Mouse (Mus musculus) right cerebral cortex, postnatal 25 days (tissue): Measurements from ENCODE around the gene Spocd1.
"Not testable (repeated sequence)": the region's sequence is repeated elsewhere in the genome, so short reads cannot be mapped to it uniquely, and the experiment has no call there.

Source experiments
- DNase-seq: peaks from one replicate; pipeline ENCODE4 v3.0.0; 2022

Gene Spocd1

DNA sequence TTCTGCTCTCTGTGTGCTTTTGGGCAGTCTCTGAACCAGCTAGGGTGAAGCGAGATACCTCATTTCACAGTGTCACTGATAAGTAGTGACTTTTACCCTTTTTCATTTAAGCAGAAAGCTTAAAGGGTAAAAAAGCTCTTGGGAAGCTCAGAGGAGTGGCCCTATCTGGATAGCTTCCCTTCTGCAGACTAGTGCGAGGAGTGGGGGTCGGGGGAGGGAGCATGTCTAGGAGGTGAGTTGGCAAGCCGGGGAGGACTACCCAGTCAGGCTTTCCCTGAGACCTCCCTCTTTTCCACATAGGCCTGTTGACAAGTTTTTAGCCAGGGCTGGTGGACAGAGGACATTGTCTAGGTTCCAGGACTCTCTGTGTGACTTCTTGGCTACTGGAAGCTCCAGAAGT, at the start of gene Spocd1:
Spocd1 (plus strand) TSS at position 301 of the 400 bp plus-strand sequence.
- DNase-seq, result no peak

DNA sequence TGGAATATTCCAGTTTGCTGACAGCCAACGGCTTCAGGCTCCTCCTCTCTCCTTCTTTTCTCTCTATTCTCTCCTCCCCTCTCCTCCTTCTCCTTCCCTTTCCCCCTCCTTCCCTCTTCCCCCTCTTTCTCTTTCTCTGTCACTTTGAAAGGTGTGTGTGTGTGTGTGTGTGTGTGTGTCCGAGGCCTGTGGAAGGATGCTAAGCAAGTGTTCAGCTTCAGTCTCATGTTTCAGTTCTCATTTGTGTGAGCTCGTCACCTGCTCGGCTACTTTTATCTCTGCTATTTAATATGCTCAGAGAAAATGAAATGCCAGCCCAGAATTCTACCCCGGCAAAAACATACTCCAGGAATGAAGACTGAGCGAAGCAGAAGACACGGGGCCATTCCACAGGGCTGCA, 48.4 kb upstream of the Spocd1 start:
- no peak for DNase-seq

DNA sequence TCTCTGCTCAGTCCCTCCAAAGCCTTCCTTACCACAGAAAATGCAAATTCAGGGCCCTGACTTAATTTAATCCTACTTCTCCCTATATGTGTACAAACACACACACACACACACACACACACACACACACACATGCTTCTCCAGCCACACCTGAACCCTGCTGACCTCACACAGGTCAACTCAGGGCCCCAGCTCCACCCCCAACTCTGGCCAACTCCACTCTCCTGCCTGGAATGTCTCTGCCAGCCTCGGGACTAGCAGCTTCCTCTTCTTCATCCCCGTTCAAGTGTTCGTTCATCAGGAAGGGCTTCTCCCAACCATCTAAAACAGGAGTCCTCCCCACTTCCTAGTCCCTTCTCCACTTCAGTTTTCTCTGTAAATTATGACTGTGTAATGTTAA, 47.4 kb upstream of the Spocd1 start:
- DNase-seq, result no peak

DNA sequence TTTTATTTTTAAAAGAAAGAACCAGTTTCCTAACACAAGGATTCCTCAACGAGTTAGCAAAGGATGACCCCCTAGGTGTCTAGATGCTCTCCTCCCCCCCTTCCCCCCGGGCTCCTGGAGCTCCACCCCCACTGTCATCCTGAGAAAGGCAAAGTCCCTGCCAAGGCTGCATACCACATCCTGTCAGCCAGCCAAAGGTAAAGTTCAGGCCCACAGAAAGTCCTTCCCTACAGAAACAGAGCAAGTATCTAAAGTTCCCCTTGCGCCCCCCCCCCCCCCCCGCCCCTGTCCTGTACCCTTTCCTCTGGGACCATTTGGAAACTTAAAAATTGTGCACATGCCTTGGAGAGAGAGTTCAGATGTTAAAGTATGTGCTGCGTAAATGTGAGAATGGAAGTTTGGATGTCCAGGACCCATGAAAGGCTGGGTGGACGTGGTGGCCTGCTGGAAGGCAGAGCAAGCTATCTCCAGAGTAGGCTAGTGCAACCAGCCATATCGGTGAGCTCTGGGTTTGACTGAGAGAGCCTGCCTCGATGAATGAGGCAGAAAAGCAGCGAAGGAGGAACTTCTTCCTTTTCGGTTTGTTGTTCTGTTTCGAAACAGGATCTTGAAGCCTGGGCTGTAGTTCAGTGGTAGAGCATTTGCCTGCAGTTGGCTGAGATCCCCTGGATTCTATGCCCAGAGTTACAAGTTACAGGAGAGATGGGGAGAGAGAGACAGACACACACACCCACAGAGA, 46.3 kb upstream of the Spocd1 start:
- DNase-seq, result peak; percentile 45

- DNase-seq, result peak; percentile 47
These were observed 44.8 kb upstream of the Spocd1 start for GRCm38 (mm10) chr4:129884041-129884930.

DNA sequence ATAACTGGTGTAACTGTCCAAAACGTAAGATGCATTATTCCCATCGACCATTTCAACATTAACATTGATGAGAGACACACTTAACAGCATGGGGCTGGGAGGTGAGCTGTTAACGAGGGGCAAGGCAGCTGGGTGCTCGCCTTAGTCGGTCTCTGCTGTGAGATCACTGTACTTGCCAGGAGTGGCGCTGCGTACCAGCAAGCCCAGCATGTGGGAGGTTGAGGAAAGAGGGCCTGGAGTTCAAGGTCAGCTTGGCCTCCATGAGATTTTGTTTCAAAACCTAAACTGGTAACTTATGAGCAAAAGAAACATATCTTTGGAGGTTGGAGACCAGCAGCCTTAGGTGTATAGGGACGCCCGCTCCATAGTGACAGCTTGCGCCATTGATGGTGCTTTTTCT, 39.4 kb upstream of the Spocd1 start:
- no peak for DNase-seq

DNA sequence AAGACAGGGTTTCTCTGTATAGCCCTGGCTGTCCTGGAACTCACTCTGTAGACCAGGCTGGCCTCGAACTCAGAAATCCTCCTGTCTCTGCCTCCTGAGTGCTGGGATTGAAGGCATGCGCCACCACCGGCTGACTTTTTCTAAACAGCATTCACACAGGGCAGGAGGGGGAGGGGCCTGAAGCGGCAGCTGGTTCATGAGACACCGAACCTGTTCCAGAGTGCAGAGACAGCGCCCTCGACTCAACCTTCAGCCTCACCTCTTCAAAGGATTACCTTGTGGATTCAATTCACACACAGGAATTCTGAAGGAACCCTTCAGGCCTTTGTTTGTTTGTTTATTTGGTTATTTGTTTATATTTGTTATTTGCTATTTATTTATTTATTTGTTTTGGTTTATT, 39.0 kb upstream of the Spocd1 start:
- DNase-seq, result no peak

DNA sequence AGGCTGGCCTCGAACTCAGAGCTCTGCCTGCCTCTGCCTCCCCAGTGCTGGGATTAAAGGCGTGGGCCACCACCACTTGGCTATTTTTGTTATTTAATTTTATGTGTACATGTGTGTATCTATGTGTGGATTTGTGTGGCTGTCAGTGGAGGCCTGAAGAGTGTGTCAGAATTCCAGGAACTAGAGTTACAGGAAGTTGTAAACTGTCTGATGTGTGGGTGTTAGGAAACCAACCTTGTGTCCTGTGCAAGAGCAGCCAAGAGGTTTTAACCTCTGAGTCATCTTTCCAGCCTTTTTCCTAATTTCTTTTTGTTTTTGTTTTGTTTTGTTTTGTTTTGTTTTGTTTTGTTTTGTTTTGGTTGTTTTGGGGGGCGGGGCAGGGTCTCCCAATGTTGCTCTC, 34.2 kb upstream of the Spocd1 start:
- no peak for DNase-seq

DNA sequence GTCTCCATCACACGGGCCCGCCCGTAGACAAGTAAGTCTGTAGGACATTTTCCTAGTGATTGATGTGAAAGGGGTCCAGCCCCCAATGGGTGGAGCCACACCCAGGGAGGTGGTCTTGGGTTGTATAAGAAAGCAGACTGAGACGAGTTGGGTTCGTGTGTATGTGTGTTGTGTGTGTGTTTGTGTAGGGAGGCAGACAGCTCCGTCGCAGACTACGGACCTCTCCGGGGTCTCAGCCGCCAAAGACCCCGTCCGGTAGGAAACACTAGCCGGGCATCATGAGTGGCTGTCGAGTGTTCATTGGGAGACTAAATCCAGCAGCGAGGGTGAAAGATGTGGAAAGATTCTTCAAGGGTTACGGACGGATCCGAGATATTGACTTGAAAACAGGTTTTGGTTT, 30.2 kb upstream of the Spocd1 start:
- not testable (repeated sequence) for DNase-seq

DNA sequence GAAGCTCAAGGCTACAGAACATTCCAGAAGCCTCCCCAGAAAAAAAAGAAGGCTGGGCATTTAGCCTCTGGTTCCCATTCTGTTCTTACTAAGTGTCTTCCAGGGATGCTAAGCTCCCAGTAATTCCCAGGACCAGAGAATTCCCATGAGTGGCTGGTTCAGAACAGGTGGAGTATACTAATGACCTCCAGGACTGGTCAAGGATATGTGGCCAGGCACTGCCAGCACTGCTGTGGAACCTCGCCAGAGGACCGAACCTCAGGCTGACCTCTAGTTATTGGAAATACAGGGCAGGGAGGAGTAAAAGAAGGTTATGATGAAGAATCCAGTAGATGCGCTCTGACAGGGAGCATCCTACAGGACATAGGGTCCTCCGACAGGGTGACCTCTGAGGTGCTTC, 26.7 kb upstream of the Spocd1 start:
- no peak for DNase-seq

DNA sequence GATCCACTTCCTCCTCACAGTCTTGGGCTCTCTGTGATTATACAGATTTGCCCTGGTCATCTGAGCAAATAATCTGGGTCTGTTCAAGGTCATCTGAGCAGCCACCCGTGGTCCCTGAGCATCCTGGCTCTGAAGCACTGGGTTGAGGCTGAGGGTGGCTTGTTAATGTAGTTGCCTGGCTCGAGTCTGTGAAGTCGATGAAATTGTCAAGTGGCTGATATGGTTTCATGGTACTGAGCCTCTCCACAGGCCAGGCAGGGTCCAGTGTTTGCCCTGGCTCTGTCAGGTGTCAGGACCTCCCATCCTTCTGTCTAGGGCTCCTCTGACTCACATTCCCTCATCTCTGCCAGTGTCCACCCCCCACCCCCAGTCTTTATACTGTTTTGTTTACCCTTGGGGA, 25.5 kb upstream of the Spocd1 start:
- no peak for DNase-seq

DNA sequence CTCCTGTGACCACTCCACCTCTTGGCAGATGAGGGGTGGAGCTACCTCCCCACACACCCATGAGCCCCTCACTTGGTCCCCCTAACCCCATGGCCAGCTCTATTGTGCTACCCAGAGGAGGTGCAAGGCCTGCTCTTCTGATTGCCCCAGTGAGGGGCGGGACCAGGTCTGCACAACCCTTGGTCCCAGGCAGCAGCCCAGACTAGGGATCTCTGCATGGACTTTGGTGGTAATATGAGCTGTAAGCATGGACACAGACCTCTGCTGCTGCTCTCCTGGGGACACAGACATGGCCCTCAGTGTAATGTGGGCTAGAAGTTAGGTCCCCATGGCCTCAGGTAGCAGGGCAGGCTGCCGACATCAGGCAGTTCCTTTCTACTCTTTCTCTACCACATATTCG, 24.0 kb upstream of the Spocd1 start:
- no peak for DNase-seq

GRCm38 (mm10) chr4:129906016-129906415, 23.0 kb upstream of the Spocd1 start:
- no peak for DNase-seq

- no peak for DNase-seq
These were observed 20.2 kb upstream of the Spocd1 start for GRCm38 (mm10) chr4:129908836-129909235.

GRCm38 (mm10) chr4:129909261-129909731, 19.8 kb upstream of the Spocd1 start:
- no peak for DNase-seq

GRCm38 (mm10) chr4:129912998-129913397, 16.1 kb upstream of the Spocd1 start:
- DNase-seq, result no peak

DNA sequence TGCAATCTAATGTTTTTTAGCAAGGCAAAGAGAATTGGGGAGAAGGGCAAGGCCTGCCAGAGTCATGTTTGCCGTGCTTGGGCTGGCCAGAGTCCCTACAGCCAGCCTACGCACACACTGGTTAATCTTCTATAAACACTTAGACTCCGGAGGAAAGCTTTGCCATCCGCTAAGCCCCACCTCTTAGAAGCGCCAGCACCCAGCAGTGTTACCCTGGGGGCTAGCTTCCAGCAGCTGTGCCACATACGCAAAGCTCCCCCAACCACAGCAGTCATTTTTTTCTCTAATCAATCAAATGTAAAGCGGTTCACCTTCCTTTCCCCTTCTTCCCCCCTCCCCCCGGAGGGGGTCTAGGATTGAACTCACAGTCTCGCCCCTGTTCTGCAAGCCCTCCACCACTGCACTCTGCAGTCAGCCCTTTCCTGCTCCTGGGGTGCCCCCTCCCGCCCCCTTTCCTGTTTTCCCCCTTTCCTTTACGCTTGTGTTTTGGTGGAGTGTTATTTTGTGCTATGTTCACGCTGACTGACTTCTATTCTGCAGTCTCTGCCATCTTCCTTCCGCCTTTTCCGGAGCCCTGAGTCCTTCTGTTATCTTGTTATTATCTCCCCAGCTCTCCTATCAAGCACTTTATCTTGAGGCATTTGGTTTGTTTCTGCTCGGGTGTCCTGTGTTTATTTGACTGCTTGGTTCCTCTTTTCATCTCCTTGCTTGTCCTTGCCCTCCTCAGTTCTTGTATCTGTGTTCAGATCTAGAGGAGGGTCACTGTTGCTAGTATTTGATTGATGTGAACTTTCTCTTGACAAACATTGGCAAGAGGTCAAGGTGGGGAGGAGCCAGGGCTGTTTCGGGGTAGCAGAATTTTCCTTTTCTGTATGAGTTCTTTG, 15.0 kb upstream of the Spocd1 start:
- DNase-seq, result no peak

DNA sequence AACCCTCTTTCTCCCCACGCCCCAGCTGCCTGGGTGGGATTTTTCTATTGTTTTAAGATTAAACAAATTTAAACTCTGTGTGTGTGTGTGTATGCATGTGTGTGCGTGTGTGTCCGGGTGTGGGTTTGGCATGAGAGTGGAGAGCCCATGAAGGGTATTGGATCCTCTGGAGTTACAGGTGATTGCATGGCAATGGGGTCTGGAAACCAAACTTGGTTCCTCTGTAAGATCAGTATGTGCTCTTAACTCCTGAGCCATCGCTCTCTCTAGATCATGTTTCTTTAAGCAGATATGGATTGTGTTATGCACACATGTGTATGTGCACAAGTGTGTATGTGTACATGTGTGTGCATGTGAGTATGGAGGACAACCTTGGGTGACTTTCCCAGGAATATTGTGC, 14.4 kb upstream of the Spocd1 start:
- DNase-seq, result no peak

GRCm38 (mm10) chr4:129915349-129915988, 13.6 kb upstream of the Spocd1 start:
- no peak for DNase-seq

DNA sequence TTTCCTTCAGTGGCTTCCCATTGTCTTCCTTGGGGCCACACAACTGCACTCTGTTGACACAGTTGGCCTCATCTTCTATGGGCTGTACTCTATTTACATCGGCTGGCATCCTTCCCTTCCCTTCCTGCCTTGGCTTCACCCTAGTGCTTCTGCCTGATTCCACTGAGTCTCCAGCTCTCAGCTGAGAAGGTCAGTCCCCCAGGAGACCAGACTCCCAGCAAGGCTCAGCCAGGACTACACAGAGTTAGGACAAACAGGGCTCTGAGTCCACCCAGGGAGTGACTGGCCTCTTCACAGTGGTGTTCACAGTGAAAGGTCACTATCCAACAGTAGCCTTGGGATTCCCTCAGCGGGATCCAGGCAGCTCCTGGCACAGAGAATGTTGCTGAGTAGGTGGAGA, 12.9 kb upstream of the Spocd1 start:
- DNase-seq, result no peak

GRCm38 (mm10) chr4:129917016-129917603, 11.9 kb upstream of the Spocd1 start:
- no peak for DNase-seq

GRCm38 (mm10) chr4:129918464-129918863, 10.6 kb upstream of the Spocd1 start:
- no peak for DNase-seq
